17 mouse cellular contexts compared by ENCODE assay signal in genomic region chr12:55448457-55448856, GRCm38 (mm10).
"Had no signal": no experiment of that assay in that cellular context is flagged by ENCODE, and none has a peak within 500 bp of the region (broad histone marks: within the 10 kb centered on the region; RNA-seq: fewer than 3 reads in every experiment).

No protein-coding gene starts in this region.

- ATAC-seq: intestine, postnatal 0 days; midbrain, embryonic 15.5 days had no signal

- H3K36me3 ChIP-seq: liver, embryonic 13.5 days; midbrain, embryonic 15.5 days; neural tube, embryonic 12.5 days; neural tube, embryonic 15.5 days had no signal

- H3K27me3 ChIP-seq: midbrain, embryonic 15.5 days; neural tube, embryonic 12.5 days; neural tube, embryonic 15.5 days had no signal

- H3K9ac ChIP-seq: liver, embryonic 13.5 days; midbrain, embryonic 15.5 days; neural tube, embryonic 12.5 days; neural tube, embryonic 15.5 days had no signal

- H3K4me3 ChIP-seq: layer of hippocampus, adult 2 months; left cerebral cortex, adult 2 months; liver, embryonic 13.5 days; midbrain, embryonic 15.5 days; neural tube, embryonic 12.5 days; neural tube, embryonic 15.5 days had no signal

- H3K27ac ChIP-seq: layer of hippocampus, adult 2 months; left cerebral cortex, adult 2 months; liver, embryonic 13.5 days; midbrain, embryonic 15.5 days; neural tube, embryonic 12.5 days had no signal

- H3K4me2 ChIP-seq: liver, embryonic 13.5 days; midbrain, embryonic 15.5 days; neural tube, embryonic 12.5 days; neural tube, embryonic 15.5 days had no signal

- H3K9me3 ChIP-seq: liver, embryonic 13.5 days; midbrain, embryonic 15.5 days; neural tube, embryonic 12.5 days; neural tube, embryonic 15.5 days had no signal

- DNase-seq: kidney, adult 2 months; kidney, postnatal 25 days; layer of hippocampus, adult 9-11 months; liver, embryonic 13.5 days; lung, adult 2 months; lung, postnatal 14 days; lung, postnatal 4 days; right cerebral cortex, adult 18-20 months; right cerebral cortex, postnatal 14 days; thymus, adult 2 months; thymus, postnatal 14 days had no signal
